15 mouse cellular contexts compared by ENCODE assay signal in the genomic region with DNA sequence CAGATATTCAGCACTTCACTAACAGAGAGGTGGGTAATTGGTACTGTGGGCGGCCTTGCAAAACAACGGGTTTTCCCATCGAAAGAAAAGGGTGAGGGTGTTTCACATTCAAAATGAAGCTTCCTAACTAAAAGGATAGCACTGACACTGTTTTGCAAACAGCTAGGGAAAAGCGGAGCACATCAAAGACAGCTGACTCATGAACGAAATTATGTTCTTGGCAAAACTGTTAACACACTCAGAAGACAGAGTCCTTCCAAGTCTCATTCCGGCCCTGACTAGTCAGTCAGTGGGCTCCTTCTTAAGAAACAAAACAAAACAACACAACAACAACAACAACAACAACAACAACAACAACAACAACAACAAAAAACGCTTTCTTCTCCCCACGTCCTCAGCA. TPM values are rescaled to one million over a fixed set of nuclear protein-coding genes. Genes with fewer than 3 reads are reported as not detected.
A peak's percentile ranks its signal among the peaks of the same experiment; 100 is the strongest.
DNase-seq lines count a peak whose midpoint lies in the region; ATAC-seq lines count a peak whose summit lies in the region.
"Had no signal": no experiment of that assay in that cellular context is flagged by ENCODE, and none has a peak within 500 bp of the region (broad histone marks: within the 10 kb centered on the region; RNA-seq: fewer than 3 reads in every experiment).

No protein-coding gene starts in this region.

- H3K27me3 ChIP-seq in hindbrain, embryonic 15.5 days, result no peaks in the 10 kb centered on the region
- H3K27me3 ChIP-seq in hindbrain, embryonic 11.5 days (ENCODE audit: control insufficient read depth, insufficient read depth, low read length), result no peaks in the 10 kb centered on the region

- H3K4me2 ChIP-seq in hindbrain, embryonic 15.5 days, result no peak overlapping the region
- H3K4me2 ChIP-seq in hindbrain, embryonic 11.5 days (replicated peaks; ENCODE audit: low read depth, low read length), result no peak overlapping the region
- H3K4me2 ChIP-seq: hindbrain, embryonic 14.5 days had no signal

- H3K36me3 ChIP-seq in hindbrain, embryonic 15.5 days, result no peaks in the 10 kb centered on the region
- no peaks in the 10 kb centered on the region for H3K36me3 ChIP-seq in hindbrain, embryonic 11.5 days (ENCODE audit: control insufficient read depth, insufficient read depth, low read length)
- H3K36me3 ChIP-seq: G1E had no signal

- peak; percentile 85; the same call in 1 of the 2 replicates for ATAC-seq in frontal cortex, adult (ENCODE audit: low TSS enrichment)
- peak; percentile 11; the same call in 1 of the 2 replicates for ATAC-seq in hindbrain, embryonic 15.5 days (ENCODE audit: low FRiP score, low read depth)
- no peak for ATAC-seq in hindbrain, embryonic 11.5 days (ENCODE audit: low FRiP score)

- no peak overlapping the region for H3K9ac ChIP-seq in hindbrain, embryonic 15.5 days
- H3K9ac ChIP-seq in hindbrain, embryonic 11.5 days (ENCODE audit: low read depth, low read length), result no peak overlapping the region
- H3K9ac ChIP-seq: hindbrain, embryonic 14.5 days had no signal

- H3K27ac ChIP-seq in hindbrain, embryonic 15.5 days (replicated peaks), result no peak overlapping the region
- H3K27ac ChIP-seq in hindbrain, embryonic 11.5 days (ENCODE audit: low read depth, low read length), result no peak overlapping the region
- H3K27ac ChIP-seq: forebrain, embryonic 10.5 days; hindbrain, embryonic 14.5 days had no signal

- no peak for DNase-seq in frontal cortex, postnatal 36 days (ENCODE audit: low spot score in 2 of 2)
- DNase-seq in hindbrain, embryonic 11.5 days (ENCODE audit: low spot score), result no peak
- peak; percentile 60 for DNase-seq in NIH3T3 (ENCODE audit: low read depth)
- DNase-seq in lung, postnatal 36 days, result peak; percentile 52
- DNase-seq in thymus, postnatal 4 days, result no peak
- DNase-seq: cerebellum, adult 9-11 months; kidney, adult 9 months; liver; thymus, adult 18-20 months had no signal

- 59% methylated on average over 8 of the region's 8 CpGs for WGBS in hindbrain, embryonic 15.5 days
- WGBS in hindbrain, embryonic 11.5 days, result 54% methylated on average over 8 of the region's 8 CpGs

- no peak overlapping the region for H3K4me3 ChIP-seq in hindbrain, embryonic 15.5 days
- no peak overlapping the region for H3K4me3 ChIP-seq in hindbrain, embryonic 11.5 days (ENCODE audit: low read depth, low read length)
- H3K4me3 ChIP-seq: forebrain, embryonic 10.5 days; myocyte had no signal

- H3K9me3 ChIP-seq in hindbrain, embryonic 15.5 days, result no peaks in the 10 kb centered on the region
- H3K9me3 ChIP-seq in hindbrain, embryonic 11.5 days (ENCODE audit: control insufficient read depth, low read length), result no peaks in the 10 kb centered on the region
- H3K9me3 ChIP-seq: forebrain, embryonic 10.5 days had no signal

- H3K4me1 ChIP-seq in hindbrain, embryonic 15.5 days (replicated peaks), result no peaks in the 10 kb centered on the region; the same call in 1 of the 2 replicates
- H3K4me1 ChIP-seq in hindbrain, embryonic 11.5 days (replicated peaks; ENCODE audit: control insufficient read depth, insufficient read depth, low read length), result peaks cover 7% of the 10 kb centered on the region

RNA-seq across cellular contexts. Expression of a gene that starts 10.1 kb away (rescaled TPM):
- 3.3 and 3.8 TPM in 2 replicates for polyA plus RNA-seq in hindbrain, embryonic 15.5 days (2015; fragmentation: Nextera tagmentation; extraction: Ambion mirVana)
- polyA plus RNA-seq in hindbrain, embryonic 11.5 days (2014; fragmentation: Nextera tagmentation; extraction: Ambion mirVana), result 5.4 TPM in 2 replicates
- polyA plus RNA-seq: G1E had no signal

Comparison
In these comparisons a context has a peak if more than half of its experiments do, and no peak if none do; other contexts are left out.
1. DNase-seq: peak in NIH3T3 (single experiment) and lung, postnatal 36 days (single experiment); none in frontal cortex, postnatal 36 days (0 of 2), hindbrain, embryonic 11.5 days (single experiment) and thymus, postnatal 4 days (single experiment).